Mouse (Mus musculus): Measurements from ENCODE around the gene Kif2a. TPM values are rescaled to one million over a fixed set of nuclear protein-coding genes. Genes with fewer than 3 reads are reported as not detected.

Kif2a gene
- polyA plus RNA-seq (2015; fragmentation: Nextera tagmentation; extraction: Ambion mirVana): 22.6 and 29.0 TPM in 2 replicates

- H3K9me3 ChIP-seq (replicated peaks): no peaks in the 10 kb centered on the region
- H3K27ac ChIP-seq (replicated peaks): peak within 1 kb of the TSS; percentile 91
- H3K9ac ChIP-seq: peak within 1 kb of the TSS; percentile 83
- peak within 1 kb of the TSS; percentile 85 for H3K4me2 ChIP-seq (replicated peaks)
- no peaks in the 10 kb centered on the region; the same call in 1 of the 2 replicates for H3K36me3 ChIP-seq
- peak within 1 kb of the TSS; percentile 94 for H3K4me3 ChIP-seq (replicated peaks)
- peaks cover 10% of the 10 kb centered on the region; the same call in 1 of the 2 replicates for H3K4me1 ChIP-seq
- under 1% methylated on average over 84 of the region's 87 CpGs for WGBS
- H3K27me3 ChIP-seq: no peaks in the 10 kb centered on the region
- ATAC-seq (ENCODE audit: insufficient number of reproducible peaks, low FRiP score, low TSS enrichment, low read depth): peak; percentile 44; the same call in 1 of the 2 replicates
Measured at GRCm38 (mm10) chr13:107021461-107022265, at the start of gene Kif2a. TSS of gene Kif2a (minus strand) at chr13:107022126.

DNA sequence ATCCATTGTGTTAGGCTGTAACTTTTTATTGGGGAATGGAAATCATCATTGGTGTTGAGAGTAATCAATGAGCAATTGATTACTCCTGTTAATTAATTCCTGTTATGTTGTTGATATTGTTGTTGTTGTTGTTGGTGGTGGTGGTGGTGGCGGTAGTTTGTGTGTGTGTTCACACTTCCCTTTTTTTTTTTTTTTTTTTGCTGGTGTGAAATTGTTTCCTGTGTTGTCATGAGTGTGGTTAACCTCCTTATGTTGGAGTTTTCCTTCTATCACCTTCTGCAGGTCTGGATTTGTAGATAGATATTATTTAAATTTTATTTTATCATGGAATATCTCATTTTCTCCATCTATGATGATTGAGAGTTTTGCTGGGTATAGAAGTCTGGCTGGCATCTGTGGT lies 47.1 kb upstream of the Kif2a start:
- Histone ChIP-seq H3K27me3 (no peaks in the 10 kb centered on the region), H3K27ac (replicated peaks) (no peak overlapping the region), H3K4me1 (peaks cover 12% of the 10 kb centered on the region), H3K9ac (no peak overlapping the region), H3K4me2 (replicated peaks) (no peak overlapping the region), H3K36me3 (no peaks in the 10 kb centered on the region), H3K9me3 (replicated peaks) (no peaks in the 10 kb centered on the region), H3K4me3 (replicated peaks) (no peak overlapping the region)
- no peak for ATAC-seq (ENCODE audit: insufficient number of reproducible peaks, low FRiP score, low TSS enrichment, low read depth)
- 100% methylated on average over 1 of the region's 1 CpGs for WGBS

DNA sequence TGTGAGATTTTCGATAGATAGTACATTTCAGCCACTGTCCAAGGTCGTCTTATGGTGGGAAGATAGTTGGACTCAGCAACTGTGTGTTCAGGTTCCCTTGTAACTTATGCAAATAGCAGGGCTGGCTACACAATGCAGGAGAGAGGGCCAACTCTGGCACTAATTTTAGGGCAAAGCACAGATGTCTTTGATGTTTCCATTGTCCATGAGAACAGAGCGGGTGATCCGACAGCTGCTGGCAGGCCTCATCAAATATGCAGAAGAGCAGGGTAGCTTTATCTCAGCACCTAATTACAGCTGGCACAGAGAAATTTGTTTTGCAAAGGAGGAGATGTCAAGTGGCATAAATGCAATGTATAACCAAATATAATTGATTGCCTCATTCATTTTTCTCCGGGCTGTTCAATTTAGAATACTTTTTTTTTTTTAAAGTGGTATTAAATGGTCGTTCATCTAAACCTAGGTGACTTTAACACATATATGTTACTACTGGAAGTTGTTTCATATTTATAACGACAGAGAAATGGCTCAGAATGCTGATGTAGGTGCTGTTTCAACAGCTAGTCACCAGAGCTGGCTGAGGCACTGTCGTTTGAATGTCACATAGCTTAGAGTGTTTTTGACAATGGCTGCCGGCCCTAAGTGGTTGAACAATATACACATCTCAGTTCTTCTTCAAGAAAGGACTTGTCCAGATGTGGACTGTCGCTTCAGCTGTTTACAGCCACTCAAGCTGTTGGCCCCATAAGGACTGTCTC lies 43.4 kb upstream of the Kif2a start:
- Histone ChIP-seq H3K9me3 (replicated peaks) (no peaks in the 10 kb centered on the region), H3K9ac (no peak overlapping the region), H3K4me2 (replicated peaks) (no peak overlapping the region), H3K36me3 (no peaks in the 10 kb centered on the region), H3K4me3 (replicated peaks) (no peak overlapping the region), H3K27me3 (no peaks in the 10 kb centered on the region), H3K27ac (replicated peaks) (no peak overlapping the region), H3K4me1 (no peaks in the 10 kb centered on the region)
- WGBS: 65% methylated on average over 10 of the region's 10 CpGs
- no peak for ATAC-seq (ENCODE audit: insufficient number of reproducible peaks, low FRiP score, low TSS enrichment, low read depth)

- Histone ChIP-seq H3K4me2 (replicated peaks) (no peak overlapping the region), H3K27ac (replicated peaks) (no peak overlapping the region), H3K27me3 (no peaks in the 10 kb centered on the region), H3K9ac (no peak overlapping the region), H3K4me3 (replicated peaks) (no peak overlapping the region), H3K36me3 (no peaks in the 10 kb centered on the region), H3K4me1 (no peaks in the 10 kb centered on the region), H3K9me3 (replicated peaks) (no peaks in the 10 kb centered on the region)
- no peak for ATAC-seq (ENCODE audit: insufficient number of reproducible peaks, low FRiP score, low TSS enrichment, low read depth)
- 82% methylated on average over 2 of the region's 2 CpGs for WGBS
Measured at GRCm38 (mm10) chr13:107064263-107064662, 42.3 kb upstream of the Kif2a start.

DNA sequence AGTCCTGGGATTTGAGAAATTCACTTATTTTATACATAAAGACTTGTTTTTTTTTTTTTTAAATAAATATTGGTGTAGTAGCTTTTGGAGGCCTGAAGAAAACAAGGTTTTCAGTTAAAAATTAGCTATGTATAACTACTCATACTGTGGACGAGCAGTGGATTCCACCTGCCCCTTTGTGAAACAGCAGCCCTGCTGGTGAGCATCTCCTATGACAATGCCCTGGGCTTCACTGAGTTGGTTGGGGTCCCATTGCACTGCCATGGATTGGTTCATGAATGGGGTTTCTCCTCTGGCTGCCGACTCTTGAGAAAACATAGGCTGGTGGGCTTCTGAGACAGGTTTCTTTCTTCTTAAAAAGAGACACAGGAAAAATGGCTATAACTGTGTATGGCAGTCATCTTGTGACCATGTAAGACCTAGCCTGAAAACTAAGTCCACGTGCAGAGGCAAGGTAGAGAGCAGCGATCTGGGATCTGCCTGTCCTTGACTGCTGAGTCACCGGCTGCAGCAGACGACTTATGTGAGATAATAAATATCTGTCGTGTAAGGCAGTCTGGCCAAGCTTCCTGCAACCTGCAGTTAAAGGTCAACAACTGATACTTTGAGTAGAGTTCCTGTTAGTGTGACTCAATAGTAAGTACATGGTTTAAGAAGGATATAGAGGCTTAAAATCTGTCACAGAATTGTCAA lies 41.3 kb upstream of the Kif2a start:
- Histone ChIP-seq H3K9ac (no peak overlapping the region), H3K4me1 (no peaks in the 10 kb centered on the region), H3K4me3 (replicated peaks) (no peak overlapping the region), H3K27me3 (no peaks in the 10 kb centered on the region), H3K4me2 (replicated peaks) (no peak overlapping the region), H3K27ac (replicated peaks) (no peak overlapping the region), H3K36me3 (no peaks in the 10 kb centered on the region), H3K9me3 (replicated peaks) (no peaks in the 10 kb centered on the region)
- no peak for ATAC-seq (ENCODE audit: insufficient number of reproducible peaks, low FRiP score, low TSS enrichment, low read depth)
- WGBS: 60% methylated on average over 7 of the region's 7 CpGs

GRCm38 (mm10) chr13:107060098-107060497 lies 38.2 kb upstream of the Kif2a start:
- Histone ChIP-seq H3K4me2 (replicated peaks) (no peak overlapping the region), H3K9me3 (replicated peaks) (no peaks in the 10 kb centered on the region), H3K4me3 (replicated peaks) (no peak overlapping the region), H3K36me3 (no peaks in the 10 kb centered on the region), H3K27ac (replicated peaks) (no peak overlapping the region), H3K27me3 (no peaks in the 10 kb centered on the region), H3K4me1 (no peaks in the 10 kb centered on the region), H3K9ac (no peak overlapping the region)
- WGBS: 80% methylated on average over 7 of the region's 7 CpGs
- ATAC-seq (ENCODE audit: insufficient number of reproducible peaks, low FRiP score, low TSS enrichment, low read depth): no peak

- Histone ChIP-seq H3K9ac (no peak overlapping the region), H3K9me3 (replicated peaks) (no peaks in the 10 kb centered on the region), H3K27ac (replicated peaks) (no peak overlapping the region), H3K36me3 (no peaks in the 10 kb centered on the region), H3K4me1 (no peaks in the 10 kb centered on the region), H3K4me3 (replicated peaks) (no peak overlapping the region), H3K4me2 (replicated peaks) (no peak overlapping the region), H3K27me3 (no peaks in the 10 kb centered on the region)
- ATAC-seq (ENCODE audit: insufficient number of reproducible peaks, low FRiP score, low TSS enrichment, low read depth): no peak
- WGBS: 60% methylated on average over 3 of the region's 3 CpGs
Measured at GRCm38 (mm10) chr13:107059460-107059859, 37.5 kb upstream of the Kif2a start.

- no peak for ATAC-seq (ENCODE audit: insufficient number of reproducible peaks, low FRiP score, low TSS enrichment, low read depth)
Measured at GRCm38 (mm10) chr13:107056318-107056717, 34.4 kb upstream of the Kif2a start.

DNA sequence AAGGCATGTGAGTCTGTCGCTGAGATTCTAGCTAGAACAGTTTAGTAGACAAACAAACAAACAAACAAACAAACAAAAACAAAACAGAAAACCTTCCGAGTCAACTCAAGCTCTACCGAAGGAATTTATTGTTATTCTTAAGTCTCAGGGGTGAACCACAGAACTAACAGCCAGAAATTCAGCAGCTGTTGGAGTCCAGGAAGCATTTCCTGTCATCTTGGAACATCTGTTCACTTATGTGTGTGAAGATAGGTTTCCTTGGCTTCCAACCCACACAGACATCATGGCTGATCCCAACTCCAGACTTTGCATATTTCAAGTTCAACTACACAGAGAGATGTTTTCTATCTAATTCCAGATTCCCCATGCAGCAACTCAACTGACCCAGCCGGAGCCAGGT lies 32.6 kb upstream of the Kif2a start:
- Histone ChIP-seq H3K4me1 (no peaks in the 10 kb centered on the region), H3K27ac (replicated peaks) (no peak overlapping the region), H3K9ac (no peak overlapping the region), H3K4me3 (replicated peaks) (no peak overlapping the region), H3K9me3 (replicated peaks) (no peaks in the 10 kb centered on the region), H3K4me2 (replicated peaks) (no peak overlapping the region), H3K36me3 (no peaks in the 10 kb centered on the region), H3K27me3 (no peaks in the 10 kb centered on the region)
- no peak for ATAC-seq (ENCODE audit: insufficient number of reproducible peaks, low FRiP score, low TSS enrichment, low read depth)
- 61% methylated on average over 4 of the region's 4 CpGs for WGBS

More at GRCm38 (mm10) chr13:107056318-107056717, 34.4 kb upstream of the Kif2a start:
- 47% methylated on average over 4 of the region's 4 CpGs for WGBS
- H3K36me3 ChIP-seq: no peaks in the 10 kb centered on the region
- no peaks in the 10 kb centered on the region for H3K27me3 ChIP-seq
- no peaks in the 10 kb centered on the region for H3K9me3 ChIP-seq (replicated peaks)
- H3K4me3 ChIP-seq (replicated peaks): no peak overlapping the region
- no peak overlapping the region for H3K9ac ChIP-seq
- H3K4me2 ChIP-seq (replicated peaks): no peak overlapping the region
- no peak overlapping the region for H3K27ac ChIP-seq (replicated peaks)
- no peaks in the 10 kb centered on the region for H3K4me1 ChIP-seq

- Histone ChIP-seq H3K27ac (replicated peaks) (no peak overlapping the region), H3K9me3 (replicated peaks) (no peaks in the 10 kb centered on the region), H3K9ac (no peak overlapping the region), H3K27me3 (no peaks in the 10 kb centered on the region), H3K4me2 (replicated peaks) (no peak overlapping the region), H3K36me3 (no peaks in the 10 kb centered on the region), H3K4me1 (no peaks in the 10 kb centered on the region), H3K4me3 (replicated peaks) (no peak overlapping the region)
- ATAC-seq (ENCODE audit: insufficient number of reproducible peaks, low FRiP score, low TSS enrichment, low read depth): no peak
- 73% methylated on average over 3 of the region's 3 CpGs for WGBS
Measured at GRCm38 (mm10) chr13:107051342-107051741, 29.4 kb upstream of the Kif2a start.

- no peak for ATAC-seq (ENCODE audit: insufficient number of reproducible peaks, low FRiP score, low TSS enrichment, low read depth)
- Histone ChIP-seq H3K4me2 (replicated peaks) (no peak overlapping the region), H3K4me3 (replicated peaks) (no peak overlapping the region), H3K36me3 (no peaks in the 10 kb centered on the region), H3K27me3 (no peaks in the 10 kb centered on the region), H3K4me1 (no peaks in the 10 kb centered on the region), H3K9ac (no peak overlapping the region), H3K27ac (replicated peaks) (no peak overlapping the region), H3K9me3 (replicated peaks) (no peaks in the 10 kb centered on the region)
- 50% methylated on average over 5 of the region's 5 CpGs for WGBS
Measured at GRCm38 (mm10) chr13:107044229-107044628, 22.3 kb upstream of the Kif2a start.
